Mouse (Mus musculus): Measurements from ENCODE around the gene Gabrb1. TPM values are rescaled to one million over a fixed set of nuclear protein-coding genes. Genes with fewer than 3 reads are reported as not detected.

The Gabrb1 gene
- polyA plus RNA-seq, 1 experiment: not detected

DNA sequence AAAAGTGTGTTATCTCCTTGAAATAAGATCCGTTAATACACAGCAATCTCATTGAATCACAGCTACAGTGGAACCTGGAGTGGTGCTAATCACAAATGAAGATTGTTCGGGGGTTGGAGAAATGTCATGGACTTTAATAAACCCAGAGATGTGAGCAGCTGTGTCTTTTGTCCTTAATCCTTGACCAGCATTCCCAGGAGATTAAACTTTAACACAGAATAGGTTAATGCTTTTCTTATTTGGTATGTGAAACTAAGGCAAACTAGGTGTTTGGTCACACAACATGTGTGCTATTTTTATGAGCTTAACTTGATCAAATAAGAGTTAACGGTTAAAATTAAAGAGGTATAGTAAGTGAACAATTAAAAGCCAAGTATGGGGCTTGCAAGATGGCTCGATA is 341.6 kb downstream of the Gabrb1 start:
- no peak overlapping the region for H3K4me3 ChIP-seq (ENCODE audit: low read depth, low read length)
- no peaks in the 10 kb centered on the region for H3K4me1 ChIP-seq (ENCODE audit: control insufficient read depth, insufficient read depth, low read length)
- H3K27ac ChIP-seq (ENCODE audit: insufficient read depth, low read length): no peak overlapping the region
- no peaks in the 10 kb centered on the region for H3K27me3 ChIP-seq (ENCODE audit: control insufficient read depth, insufficient read depth, low read length, poor library complexity, severe bottlenecking)
- H3K9me3 ChIP-seq (replicated peaks; ENCODE audit: control insufficient read depth, insufficient read depth, low read length, poor library complexity, severe bottlenecking): no peaks in the 10 kb centered on the region
- no peaks in the 10 kb centered on the region for H3K36me3 ChIP-seq (ENCODE audit: control insufficient read depth, insufficient read depth, low read length, poor library complexity, severe bottlenecking)
- H3K9ac ChIP-seq (ENCODE audit: low read depth, poor library complexity, severe bottlenecking): no peak overlapping the region
- TF ChIP-seq EP300 (IDR thresholded peaks at IDR 0.05; ENCODE audit: insufficient read depth, low read depth, low read length) (no peak), CTCF (IDR thresholded peaks at IDR 0.05; ENCODE audit: low read depth, low read length) (no peak), POLR2A (IDR thresholded peaks at IDR 0.05; ENCODE audit: insufficient read depth, low read length) (no peak)

DNA sequence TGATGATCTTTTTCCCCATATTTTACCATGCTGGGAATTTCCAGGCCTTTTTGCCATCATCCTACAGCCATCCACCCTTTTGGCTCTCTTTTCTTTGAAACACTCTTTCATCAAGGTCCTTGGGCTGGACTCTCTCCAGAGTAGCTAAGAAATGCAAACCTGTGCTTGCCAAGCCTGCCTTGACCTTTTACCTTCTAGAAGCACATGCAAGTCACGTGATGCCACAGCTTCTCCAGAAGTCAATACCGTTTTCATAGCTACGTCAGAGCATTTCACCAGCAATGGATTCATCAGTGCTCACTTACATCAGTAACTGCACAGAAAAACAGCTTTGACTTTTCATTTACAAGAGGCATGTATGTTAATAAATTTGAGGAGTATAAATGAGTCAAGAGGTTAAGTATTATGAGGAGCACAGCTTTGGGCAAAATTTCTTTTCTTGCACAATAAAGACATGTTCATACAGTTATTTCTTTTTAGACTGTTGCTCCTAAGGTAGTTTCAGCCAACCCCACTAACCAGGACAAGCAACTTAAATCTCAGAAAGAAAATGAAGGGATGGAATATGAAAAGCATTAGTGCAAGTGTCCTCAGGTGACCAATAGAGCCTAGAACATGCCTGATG is 346.0 kb downstream of the Gabrb1 start:
- TF ChIP-seq EP300 (IDR thresholded peaks at IDR 0.05; ENCODE audit: insufficient read depth, low read depth, low read length) (no peak), POLR2A (IDR thresholded peaks at IDR 0.05; ENCODE audit: insufficient read depth, low read length) (no peak), CTCF (IDR thresholded peaks at IDR 0.05; ENCODE audit: low read depth, low read length) (no peak)
- H3K27ac ChIP-seq (ENCODE audit: insufficient read depth, low read length): no peak overlapping the region
- H3K27me3 ChIP-seq (ENCODE audit: control insufficient read depth, insufficient read depth, low read length, poor library complexity, severe bottlenecking): no peaks in the 10 kb centered on the region
- no peaks in the 10 kb centered on the region for H3K36me3 ChIP-seq (ENCODE audit: control insufficient read depth, insufficient read depth, low read length, poor library complexity, severe bottlenecking)
- no peak overlapping the region for H3K9ac ChIP-seq (ENCODE audit: low read depth, poor library complexity, severe bottlenecking)
- no peak overlapping the region for H3K4me3 ChIP-seq (ENCODE audit: low read depth, low read length)
- H3K4me1 ChIP-seq (ENCODE audit: control insufficient read depth, insufficient read depth, low read length): no peaks in the 10 kb centered on the region
- H3K9me3 ChIP-seq (replicated peaks; ENCODE audit: control insufficient read depth, insufficient read depth, low read length, poor library complexity, severe bottlenecking): no peaks in the 10 kb centered on the region

DNA sequence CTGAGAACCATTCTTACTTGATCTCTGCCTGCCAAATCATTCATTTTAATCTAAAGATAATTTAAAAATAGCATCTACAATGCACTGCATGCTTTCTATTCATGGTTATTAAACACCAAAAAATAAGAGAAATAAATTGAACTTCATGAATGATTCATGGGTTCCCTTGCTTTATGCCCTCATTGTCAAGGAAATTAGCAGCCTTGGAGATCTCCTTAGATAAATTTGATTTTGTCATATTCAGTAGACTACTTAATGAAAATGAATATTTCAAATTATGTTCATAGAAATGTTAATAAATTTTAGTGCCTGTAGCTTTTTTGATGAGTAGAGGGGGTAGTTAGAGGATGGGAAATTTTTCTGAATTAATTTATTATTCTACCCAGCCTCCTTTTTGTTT is 379.0 kb downstream of the Gabrb1 start:
- Histone ChIP-seq H3K36me3 (ENCODE audit: control insufficient read depth, insufficient read depth, low read length, poor library complexity, severe bottlenecking) (no peaks in the 10 kb centered on the region), H3K9ac (ENCODE audit: low read depth, poor library complexity, severe bottlenecking) (no peak overlapping the region), H3K9me3 (replicated peaks; ENCODE audit: control insufficient read depth, insufficient read depth, low read length, poor library complexity, severe bottlenecking) (no peaks in the 10 kb centered on the region), H3K27ac (ENCODE audit: insufficient read depth, low read length) (no peak overlapping the region), H3K27me3 (ENCODE audit: control insufficient read depth, insufficient read depth, low read length, poor library complexity, severe bottlenecking) (no peaks in the 10 kb centered on the region), H3K4me1 (ENCODE audit: control insufficient read depth, insufficient read depth, low read length) (no peaks in the 10 kb centered on the region), H3K4me3 (ENCODE audit: low read depth, low read length) (no peak overlapping the region)
- TF ChIP-seq CTCF (IDR thresholded peaks at IDR 0.05; ENCODE audit: low read depth, low read length) (no peak), EP300 (IDR thresholded peaks at IDR 0.05; ENCODE audit: insufficient read depth, low read depth, low read length) (no peak), POLR2A (IDR thresholded peaks at IDR 0.05; ENCODE audit: insufficient read depth, low read length) (no peak)

DNA sequence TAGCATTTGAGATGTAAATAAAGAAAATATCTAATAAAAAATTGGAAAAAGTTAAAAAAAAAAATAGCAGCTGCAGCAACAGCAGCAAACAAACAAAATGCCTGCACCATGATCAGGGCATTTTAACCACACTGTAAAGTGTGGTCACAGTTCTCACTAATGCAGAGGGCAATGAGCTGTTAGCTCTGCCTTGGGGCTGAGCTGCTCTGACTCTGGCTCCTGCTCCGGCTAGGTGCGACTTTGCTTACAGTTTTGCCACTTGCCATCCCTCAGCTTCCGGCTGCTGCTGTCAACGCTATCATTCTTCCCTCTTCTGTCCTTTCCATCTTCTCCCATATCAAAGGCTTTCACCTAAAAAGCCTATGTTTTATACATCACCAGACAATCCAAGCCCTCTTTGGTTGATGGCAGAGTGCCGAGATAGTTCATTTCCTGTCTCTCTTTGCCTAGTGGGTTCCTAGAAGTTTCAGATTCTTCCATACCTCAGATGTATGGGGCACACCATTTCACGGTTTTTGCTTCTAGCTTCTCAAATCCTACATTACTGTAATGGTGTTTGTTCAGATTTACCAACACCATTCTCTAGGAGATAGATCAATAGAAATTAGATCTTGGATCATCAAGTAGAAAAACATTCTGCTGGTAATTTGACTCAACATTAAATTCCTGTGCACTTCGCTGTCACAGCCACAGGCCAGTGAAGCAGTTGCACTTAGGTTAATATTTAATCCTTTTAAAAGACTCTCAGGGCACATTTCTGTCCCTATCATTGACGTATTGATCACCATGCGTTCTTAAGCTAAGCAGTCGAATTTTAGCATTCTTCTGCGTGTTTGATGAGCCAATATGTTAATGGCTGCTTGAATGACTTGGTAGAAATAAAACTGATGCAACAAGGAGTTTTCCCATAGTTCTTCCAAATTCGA is 385.6 kb downstream of the Gabrb1 start:
- Histone ChIP-seq H3K27ac (ENCODE audit: insufficient read depth, low read length) (no peak overlapping the region), H3K4me3 (ENCODE audit: low read depth, low read length) (no peak overlapping the region)

DNA sequence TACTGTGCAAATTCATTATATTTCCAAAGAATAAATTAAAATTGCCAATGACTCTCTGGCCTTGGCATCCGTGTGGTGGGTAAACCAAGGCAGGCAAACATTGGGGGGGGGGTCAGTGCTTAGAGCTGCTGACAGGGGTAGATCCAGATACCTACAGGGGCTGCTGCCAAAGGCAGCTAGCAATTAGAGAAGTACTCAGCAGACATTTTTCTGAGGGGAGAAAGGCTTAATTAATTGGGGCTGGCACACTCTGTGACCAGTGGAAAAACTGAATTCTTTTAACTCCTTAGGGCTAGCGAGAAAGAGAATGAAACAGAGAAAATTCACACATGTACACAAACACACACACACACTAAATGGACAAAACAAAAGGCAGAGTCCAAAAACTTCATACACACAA is 388.3 kb downstream of the Gabrb1 start:
- Histone ChIP-seq H3K4me3 (ENCODE audit: low read depth, low read length) (no peak overlapping the region), H3K36me3 (ENCODE audit: control insufficient read depth, insufficient read depth, low read length, poor library complexity, severe bottlenecking) (no peaks in the 10 kb centered on the region), H3K4me1 (ENCODE audit: control insufficient read depth, insufficient read depth, low read length) (no peaks in the 10 kb centered on the region), H3K27me3 (ENCODE audit: control insufficient read depth, insufficient read depth, low read length, poor library complexity, severe bottlenecking) (no peaks in the 10 kb centered on the region), H3K9me3 (replicated peaks; ENCODE audit: control insufficient read depth, insufficient read depth, low read length, poor library complexity, severe bottlenecking) (no peaks in the 10 kb centered on the region), H3K27ac (ENCODE audit: insufficient read depth, low read length) (no peak overlapping the region), H3K9ac (ENCODE audit: low read depth, poor library complexity, severe bottlenecking) (no peak overlapping the region)
- TF ChIP-seq CTCF (IDR thresholded peaks at IDR 0.05; ENCODE audit: low read depth, low read length) (no peak), EP300 (IDR thresholded peaks at IDR 0.05; ENCODE audit: insufficient read depth, low read depth, low read length) (no peak), POLR2A (IDR thresholded peaks at IDR 0.05; ENCODE audit: insufficient read depth, low read length) (no peak)

More for the DNA sequence above, 385.6 kb downstream of the Gabrb1 start:
- Histone ChIP-seq H3K9ac (ENCODE audit: low read depth, poor library complexity, severe bottlenecking) (no peak overlapping the region), H3K4me1 (ENCODE audit: control insufficient read depth, insufficient read depth, low read length) (no peaks in the 10 kb centered on the region), H3K9me3 (replicated peaks; ENCODE audit: control insufficient read depth, insufficient read depth, low read length, poor library complexity, severe bottlenecking) (no peaks in the 10 kb centered on the region), H3K27me3 (ENCODE audit: control insufficient read depth, insufficient read depth, low read length, poor library complexity, severe bottlenecking) (no peaks in the 10 kb centered on the region), H3K36me3 (ENCODE audit: control insufficient read depth, insufficient read depth, low read length, poor library complexity, severe bottlenecking) (no peaks in the 10 kb centered on the region)
- TF ChIP-seq CTCF (IDR thresholded peaks at IDR 0.05; ENCODE audit: low read depth, low read length): no peak
- TF ChIP-seq EP300 (IDR thresholded peaks at IDR 0.05; ENCODE audit: insufficient read depth, low read depth, low read length): no peak
- no peak for TF ChIP-seq POLR2A (IDR thresholded peaks at IDR 0.05; ENCODE audit: insufficient read depth, low read length)

DNA sequence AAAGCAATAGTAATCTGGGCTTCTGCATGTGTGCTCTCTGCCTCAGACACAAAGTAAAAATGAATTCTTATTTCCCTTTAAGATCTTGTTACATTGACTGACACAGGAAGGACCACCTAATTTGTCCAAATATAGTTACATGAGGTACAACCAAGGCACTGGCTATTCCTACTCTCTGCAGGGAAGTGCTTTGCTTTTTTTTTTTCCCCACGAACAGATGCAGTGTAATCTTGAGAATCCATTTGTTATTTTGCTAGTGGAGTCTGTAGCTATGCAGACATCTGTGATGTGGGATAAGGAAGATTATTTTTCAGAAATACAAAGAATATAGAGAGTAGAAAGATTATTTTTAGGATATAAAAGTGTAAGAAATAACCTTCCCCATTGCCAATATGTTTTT is 406.2 kb downstream of the Gabrb1 start:
- H3K27me3 ChIP-seq (ENCODE audit: control insufficient read depth, insufficient read depth, low read length, poor library complexity, severe bottlenecking): no peaks in the 10 kb centered on the region; the same call in 1 of the 2 replicates
- H3K4me3 ChIP-seq (ENCODE audit: low read depth, low read length): no peak overlapping the region
- no peaks in the 10 kb centered on the region for H3K4me1 ChIP-seq (ENCODE audit: control insufficient read depth, insufficient read depth, low read length)
- H3K9me3 ChIP-seq (replicated peaks; ENCODE audit: control insufficient read depth, insufficient read depth, low read length, poor library complexity, severe bottlenecking): no peaks in the 10 kb centered on the region
- H3K27ac ChIP-seq (ENCODE audit: insufficient read depth, low read length): no peak overlapping the region
- H3K9ac ChIP-seq (ENCODE audit: low read depth, poor library complexity, severe bottlenecking): no peak overlapping the region
- TF ChIP-seq CTCF (IDR thresholded peaks at IDR 0.05; ENCODE audit: low read depth, low read length) (no peak), POLR2A (IDR thresholded peaks at IDR 0.05; ENCODE audit: insufficient read depth, low read length) (no peak), EP300 (IDR thresholded peaks at IDR 0.05; ENCODE audit: insufficient read depth, low read depth, low read length) (no peak)
- H3K36me3 ChIP-seq (ENCODE audit: control insufficient read depth, insufficient read depth, low read length, poor library complexity, severe bottlenecking): no peaks in the 10 kb centered on the region
